Mouse (Mus musculus): ENCODE results near the gene Relt.
A peak's percentile ranks its signal among the peaks of the same experiment; 100 is the strongest.
"Not testable (repeated sequence)": the region's sequence is repeated elsewhere in the genome, so short reads cannot be mapped to it uniquely, and the experiment has no call there.

Relt gene

DNA sequence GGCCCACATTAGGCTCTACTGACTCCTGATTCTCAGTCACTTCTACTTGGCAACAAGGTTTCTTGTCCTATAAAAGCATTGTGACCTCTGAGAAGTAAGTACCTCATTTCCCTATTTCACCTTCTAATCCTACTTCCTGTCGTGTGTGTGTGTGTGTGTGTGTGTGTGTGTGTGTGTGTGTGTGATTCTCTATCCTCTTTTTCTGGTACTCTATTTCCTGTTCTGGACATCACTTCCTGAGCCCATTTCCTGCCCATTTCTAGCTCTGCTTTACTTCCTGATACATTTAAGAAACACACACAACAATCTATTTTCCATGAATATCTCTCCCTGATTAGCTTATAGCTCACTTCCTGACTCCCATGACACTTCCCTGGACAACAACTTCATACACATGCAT lies 12.6 kb upstream of the Relt start:
- DNase-seq (ENCODE audit: low read depth) = no peak

- DNase-seq (ENCODE audit: low read depth) = no peak
Measured at GRCm38 (mm10) chr7:100873197-100873596, 10.0 kb upstream of the Relt start.

DNA sequence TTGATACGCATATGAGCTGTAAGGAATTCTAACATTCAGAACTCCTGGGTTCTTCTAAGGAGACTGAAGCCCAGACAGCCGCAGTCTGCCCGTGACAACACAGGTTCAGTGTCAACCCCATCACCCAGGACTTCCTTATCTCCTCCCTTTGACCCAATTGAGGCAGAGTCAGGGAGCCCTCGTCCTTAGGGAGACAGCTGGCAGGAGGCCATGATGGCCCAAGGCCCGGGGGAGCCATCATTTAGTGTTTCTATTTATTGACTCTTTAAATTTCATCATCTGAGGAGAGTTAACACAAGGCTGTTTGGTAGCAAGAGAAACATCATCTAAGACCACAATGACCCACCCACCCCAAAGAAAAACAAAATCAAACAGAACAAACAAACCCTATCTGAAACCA lies 8.6 kb upstream of the Relt start:
- no peak for DNase-seq (ENCODE audit: low read depth)

- no peak for DNase-seq (ENCODE audit: low read depth)
Measured at GRCm38 (mm10) chr7:100871355-100871754, 8.1 kb upstream of the Relt start.

- no peak for DNase-seq (ENCODE audit: low read depth)
Measured at GRCm38 (mm10) chr7:100869877-100870629, 6.8 kb upstream of the Relt start.

GRCm38 (mm10) chr7:100868551-100868950 lies 5.3 kb upstream of the Relt start:
- no peak for DNase-seq (ENCODE audit: low read depth)

- DNase-seq (ENCODE audit: low read depth) = no peak
Measured at GRCm38 (mm10) chr7:100867561-100867960, 4.3 kb upstream of the Relt start.

DNA sequence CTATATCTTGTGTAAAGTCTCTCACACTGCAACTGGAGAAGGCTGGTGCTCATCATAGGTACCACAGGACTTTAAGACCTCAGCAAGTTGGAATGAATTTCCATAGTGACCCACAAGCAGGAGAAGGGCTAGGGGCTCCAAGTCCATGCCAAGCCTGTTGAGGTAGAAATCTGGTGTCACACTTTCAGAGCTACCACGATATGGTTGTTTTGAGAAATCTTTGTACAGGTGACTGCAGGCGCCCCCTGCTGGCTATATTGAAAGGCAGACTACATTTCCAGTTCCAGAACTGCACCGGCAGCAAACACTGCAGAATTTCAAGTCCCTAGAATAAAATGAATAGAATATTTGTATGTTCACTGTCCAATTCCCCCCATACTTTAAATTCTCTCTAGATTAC lies 3.4 kb upstream of the Relt start:
- DNase-seq (ENCODE audit: low read depth) = peak; percentile 74

DNA sequence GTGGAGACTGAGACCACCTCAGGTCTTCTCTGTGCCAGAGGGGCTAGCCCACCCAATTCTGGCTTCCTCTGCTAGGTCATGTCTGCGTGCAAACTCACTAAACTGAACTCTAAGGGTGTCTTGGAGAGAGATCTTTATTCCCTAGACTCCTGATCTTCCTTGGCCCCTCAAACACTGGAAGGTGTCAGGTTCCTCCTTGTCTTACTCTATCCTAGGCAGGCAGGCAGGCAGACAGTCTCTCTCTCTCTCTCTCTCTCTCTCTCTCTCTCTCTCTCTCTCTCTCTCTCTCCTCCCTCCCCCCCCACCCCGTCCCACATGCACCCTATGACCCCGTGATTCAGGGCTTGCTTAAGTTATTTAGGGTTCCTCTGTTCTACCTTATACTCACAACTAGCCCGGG lies 893 bp downstream of the Relt start:
- no peak for DNase-seq (ENCODE audit: low read depth)

DNA sequence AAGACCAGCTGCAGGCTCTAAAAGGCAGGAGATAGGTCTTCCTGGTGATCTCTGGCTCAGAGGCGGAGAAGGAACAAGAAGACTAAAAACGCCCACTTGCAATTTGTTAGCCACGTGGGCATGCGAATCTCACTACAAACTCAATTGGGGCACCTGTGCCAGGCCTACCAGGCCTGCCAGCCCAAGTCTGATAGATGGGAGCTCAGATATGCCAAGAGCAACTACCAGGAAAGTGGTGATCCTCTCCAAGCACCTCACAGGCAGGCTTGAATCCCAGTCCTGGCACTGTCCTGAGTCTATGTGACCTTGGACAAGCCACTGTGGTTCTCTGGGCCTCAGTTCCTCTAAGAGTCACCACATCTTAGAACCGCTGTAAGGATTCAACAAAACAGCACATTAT lies 2.0 kb downstream of the Relt start:
- DNase-seq (ENCODE audit: low read depth) = no peak

DNA sequence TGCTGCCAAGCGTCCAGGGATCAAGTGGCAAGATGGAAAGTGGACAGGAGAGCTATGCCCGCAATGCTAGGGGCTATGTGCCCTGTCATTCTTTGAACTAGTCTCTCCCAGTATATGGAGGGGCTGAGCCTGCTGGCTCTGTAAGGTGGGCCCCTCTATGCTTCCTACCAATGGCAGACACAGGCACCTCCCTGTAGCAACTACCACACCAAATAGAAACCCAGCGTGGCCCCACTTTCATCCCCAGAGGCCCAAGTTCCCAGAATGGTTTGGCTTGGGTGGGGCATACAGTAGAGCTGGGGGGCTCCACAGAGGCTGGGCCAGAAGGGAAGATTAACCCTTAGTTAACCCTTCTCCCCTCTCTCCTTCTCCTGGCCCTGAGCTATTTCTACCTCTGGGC lies 2.8 kb downstream of the Relt start:
- no peak for DNase-seq (ENCODE audit: low read depth)

- peak; percentile 86 for DNase-seq (ENCODE audit: low read depth)
Measured at GRCm38 (mm10) chr7:100855795-100856573, 7.3 kb downstream of the Relt start.

GRCm38 (mm10) chr7:100855300-100855699 lies 7.9 kb downstream of the Relt start:
- DNase-seq (ENCODE audit: low read depth) = no peak

GRCm38 (mm10) chr7:100854861-100855260 lies 8.4 kb downstream of the Relt start:
- no peak for DNase-seq (ENCODE audit: low read depth)

DNA sequence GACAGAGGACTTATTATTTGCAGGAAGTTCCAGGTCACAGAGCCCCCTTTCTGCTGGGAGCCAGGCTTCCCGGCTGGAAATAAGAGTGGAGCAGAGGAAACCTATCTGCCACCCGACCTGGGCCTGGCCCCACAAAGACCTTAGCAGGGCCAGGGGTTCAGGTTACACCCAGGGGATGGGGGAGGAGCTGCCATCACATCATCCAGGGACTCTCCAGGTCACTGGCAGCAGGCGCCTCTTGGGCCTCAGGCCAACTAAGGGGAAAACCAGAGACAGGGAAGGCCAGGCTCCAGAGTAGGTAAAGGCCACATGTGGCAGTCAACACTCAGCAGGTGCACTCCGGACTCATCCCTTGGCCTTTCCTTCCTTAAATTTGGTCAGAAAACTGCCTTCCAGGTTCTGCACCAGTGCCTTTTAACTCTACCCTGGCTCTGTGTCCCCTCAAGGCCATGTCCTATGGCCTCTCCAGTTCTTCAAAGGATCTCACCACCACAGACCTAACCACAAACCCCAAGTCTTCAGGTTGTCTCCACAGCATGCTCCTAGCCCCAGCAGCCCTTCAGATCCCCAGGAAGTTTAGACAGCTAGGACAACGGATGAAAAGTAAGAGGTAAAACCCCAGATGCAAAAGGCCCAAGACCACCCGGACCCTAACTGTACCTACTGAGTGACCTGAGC lies 9.0 kb downstream of the Relt start:
- DNase-seq (ENCODE audit: low read depth) = no peak

- no peak for DNase-seq (ENCODE audit: low read depth)
Measured at GRCm38 (mm10) chr7:100853396-100853795, 9.8 kb downstream of the Relt start.

GRCm38 (mm10) chr7:100851481-100852356 lies 11.5 kb downstream of the Relt start:
- no peak for DNase-seq (ENCODE audit: low read depth)

DNA sequence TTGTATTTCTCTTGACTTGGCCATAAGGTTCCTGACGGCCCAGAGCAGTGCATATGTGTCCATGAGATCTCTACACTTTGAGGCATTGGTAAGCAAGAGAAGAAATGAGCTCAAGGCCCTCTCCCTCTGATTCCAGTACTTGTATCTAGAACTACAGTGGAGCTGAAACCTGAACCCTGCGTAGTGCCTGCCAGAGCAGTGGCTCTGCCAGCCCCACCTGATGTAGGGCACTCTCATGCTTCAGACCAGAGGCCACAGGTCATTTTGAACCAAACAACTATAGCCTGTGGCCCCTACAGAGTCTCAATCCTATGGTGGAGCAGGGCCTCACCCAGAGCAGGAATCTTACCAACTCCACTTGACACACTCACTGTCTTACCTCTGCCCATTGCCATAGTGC lies 13.7 kb downstream of the Relt start:
- no peak for DNase-seq (ENCODE audit: low read depth)

GRCm38 (mm10) chr7:100848744-100849143 lies 14.5 kb downstream of the Relt start:
- DNase-seq (ENCODE audit: low read depth) = peak; percentile 62

DNA sequence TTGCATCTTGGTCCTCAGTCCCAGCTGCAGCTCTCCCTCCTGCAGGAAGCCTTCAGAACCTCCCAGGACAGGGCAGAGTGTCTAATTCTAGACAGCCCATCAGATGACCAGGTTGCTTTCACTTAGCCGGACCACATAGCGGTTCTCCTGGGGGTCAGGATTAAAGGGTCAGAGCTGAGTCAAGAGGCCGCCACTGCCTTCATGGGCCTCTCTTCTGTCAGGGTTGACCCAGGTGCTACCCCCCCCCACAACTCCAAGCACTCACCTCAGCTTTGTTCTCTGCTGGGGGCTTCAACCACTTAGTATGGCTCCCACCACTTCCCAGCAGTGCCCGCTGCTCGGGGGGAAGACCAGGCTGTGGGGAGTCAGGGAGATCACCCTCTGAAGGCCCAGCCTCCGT lies 16.1 kb downstream of the Relt start:
- DNase-seq (ENCODE audit: low read depth) = no peak

DNA sequence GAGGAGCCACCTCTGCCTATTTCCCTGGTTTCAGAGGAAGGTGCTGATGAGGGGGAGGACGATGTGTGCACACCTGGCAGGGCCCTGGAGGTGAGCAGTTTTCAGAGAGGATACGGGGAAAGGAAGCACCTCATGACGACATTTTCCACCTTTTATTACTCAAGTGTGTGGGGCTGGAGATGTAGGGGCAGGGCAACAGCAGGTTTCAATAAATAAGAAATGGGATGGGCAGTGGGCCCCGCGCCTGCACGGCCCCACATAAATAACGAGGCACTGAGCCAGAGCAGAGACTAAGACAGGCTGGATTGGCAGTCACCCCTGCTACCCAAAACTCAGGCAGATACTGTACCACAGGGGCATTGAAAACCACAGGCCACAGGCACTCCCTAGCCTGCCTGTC lies 17.2 kb downstream of the Relt start:
- not testable (repeated sequence) for DNase-seq (ENCODE audit: low read depth)

DNA sequence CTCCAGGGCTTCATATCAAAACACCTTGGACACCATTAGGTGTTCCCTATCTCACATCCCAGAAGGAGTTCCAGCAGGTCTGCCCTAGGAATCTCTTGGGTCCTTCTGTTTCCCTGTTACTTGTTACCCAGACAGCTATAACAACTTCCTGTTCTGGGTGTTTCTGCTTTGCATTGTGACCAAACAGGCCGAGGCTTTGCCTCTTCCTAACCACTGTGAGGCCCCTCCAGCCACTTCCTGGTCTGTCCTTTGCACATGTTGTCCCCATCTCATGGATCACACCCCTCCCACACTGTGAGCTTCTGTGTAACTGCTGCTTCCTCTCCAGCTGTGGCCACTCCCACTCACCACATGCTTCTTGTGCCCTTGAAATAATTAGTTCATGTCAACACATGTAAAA lies 17.8 kb downstream of the Relt start:
- peak; percentile 79 for DNase-seq (ENCODE audit: low read depth)

All from c-Kit-positive CD71-negative TER-119-negative erythroid progenitor cells, embryonic 14.5 days (primary cell).